Mouse (Mus musculus): ENCODE data around the gene Adam6a. TPM values are rescaled to one million over a fixed set of nuclear protein-coding genes. Genes with fewer than 3 reads are reported as not detected.

Gene Adam6a
- not detected in 2 replicates for polyA plus RNA-seq (2012; rRNA removed)

GRCm38 (mm10) chr12:113543608-113544007 lies at the start of gene Adam6a:
Adam6a (plus strand) TSS chr12:113543908.

Other genes starting within 250 kb of the Adam6a start
- not detected in 2 replicates for gene Adam6b, start 54.4 kb upstream of the Adam6a start, polyA plus RNA-seq (2012; rRNA removed)